Mouse (Mus musculus) CH12.LX (cell line): Measurements from ENCODE around the gene Trim56. TPM values are rescaled to one million over a fixed set of nuclear protein-coding genes. Genes with fewer than 3 reads are reported as not detected.

Experiments used
- DNase-seq: peaks from one replicate; pipeline ENCODE4 v3.0.0-alpha.2; 2013; ENCODE audit errors: extremely low read depth
- H3K27ac ChIP-seq: 2 replicates; pipeline ENCODE4 v1.5.1; 2012; ENCODE audit warnings: low read depth, mild to moderate bottlenecking, control low read depth, moderate library complexity; ENCODE audit not compliant: insufficient read depth
- H3K27me3 ChIP-seq: replicated peaks from 2 replicates; pipeline ENCODE3; 2012; ENCODE audit warnings: inconsistent platforms
- H3K36me3 ChIP-seq, 2 experiments: replicated peaks in 1 of 2; 2 replicates each; pipeline versions ENCODE3 to v1.6.1; 2012; ENCODE audit warnings: inconsistent platforms in 1 of 2, low read length in 1 of 2, mild to moderate bottlenecking in 1 of 2, mixed read lengths in 1 of 2, moderate library complexity in 1 of 2; ENCODE audit not compliant: control insufficient read depth in 1 of 2, insufficient read depth in 1 of 2
- H3K4me1 ChIP-seq, 2 experiments: 2 replicates each; pipeline ENCODE4 v1.6.1; 2012; ENCODE audit warnings: inconsistent platforms in 1 of 2, moderate library complexity in 1 of 2; ENCODE audit not compliant: insufficient read depth in 2 of 2, control insufficient read depth in 1 of 2
- H3K4me2 ChIP-seq: 2 replicates; pipeline ENCODE4 v1.6.1; 2012; ENCODE audit warnings: low read depth, mild to moderate bottlenecking, control low read depth; ENCODE audit not compliant: poor library complexity, insufficient read depth, severe bottlenecking
- H3K4me3 ChIP-seq, 3 experiments: fragments of 150-350 bp in 1 of 3; sonication (generic) in 1 of 3; replicated peaks in 1 of 3; 2 replicates each; pipeline versions ENCODE3 to v1.5.1; 2011 to 2012; ENCODE audit warnings: low read depth in 2 of 3, low read length in 2 of 3, mild to moderate bottlenecking in 2 of 3, moderate library complexity in 2 of 3, control low read depth in 1 of 3, improper control_type of control experiment in 1 of 3, inconsistent platforms in 1 of 3, mixed read lengths in 1 of 3; ENCODE audit not compliant: poor library complexity in 1 of 3
- H3K79me2 ChIP-seq: replicated peaks from 2 replicates; pipeline ENCODE4 v1.6.1; 2012; ENCODE audit warnings: mild to moderate bottlenecking, moderate library complexity; ENCODE audit not compliant: control insufficient read depth, poor library complexity, insufficient read depth, severe bottlenecking; ENCODE audit errors: extremely low read depth
- H3K9ac ChIP-seq: 2 replicates; pipeline ENCODE4 v1.6.1; 2012; ENCODE audit warnings: low read depth, mild to moderate bottlenecking, control low read depth, moderate library complexity; ENCODE audit not compliant: insufficient read depth
- H3K9me3 ChIP-seq: replicated peaks from 2 replicates; pipeline ENCODE3; 2012; ENCODE audit warnings: low read length, inconsistent platforms, mixed read lengths
- BHLHE40 ChIP-seq: IDR thresholded peaks from 2 replicates; pipeline ENCODE4 v1.6.1; 2011; ENCODE audit warnings: mild to moderate bottlenecking, low read depth, low read length, improper control_type of control experiment
- CHD2 ChIP-seq: IDR thresholded peaks from 2 replicates; pipeline ENCODE4 v1.6.1; 2011; ENCODE audit warnings: low read length, improper control_type of control experiment
- ELF1 ChIP-seq: IDR thresholded peaks from 2 replicates; pipeline ENCODE4 v1.6.1; 2014; ENCODE audit warnings: low read depth, mild to moderate bottlenecking, inconsistent platforms, low read length, improper control_type of control experiment
- EP300 ChIP-seq: IDR thresholded peaks from 2 replicates; pipeline ENCODE4 v1.6.1; 2011; ENCODE audit warnings: low read length, improper control_type of control experiment
- ETS1 ChIP-seq: conservative IDR thresholded peaks from 2 replicates; pipeline ENCODE4 v1.6.1; 2012; ENCODE audit warnings: low read depth, mild to moderate bottlenecking, inconsistent platforms, low read length, improper control_type of control experiment, moderate library complexity
- IRF4 ChIP-seq: IDR thresholded peaks from 2 replicates; pipeline ENCODE4 v1.6.1; 2014; ENCODE audit warnings: low read depth, mild to moderate bottlenecking, inconsistent platforms, low read length, improper control_type of control experiment
- KAT2A ChIP-seq: IDR thresholded peaks from 2 replicates; pipeline ENCODE4 v1.6.1; 2012; ENCODE audit warnings: low read length, improper control_type of control experiment, inconsistent platforms; ENCODE audit not compliant: insufficient replicate concordance
- MAX ChIP-seq: IDR thresholded peaks from 2 replicates; pipeline ENCODE4 v1.6.1; 2011; ENCODE audit warnings: low read length, improper control_type of control experiment
- MEF2A ChIP-seq: IDR thresholded peaks from 2 replicates; pipeline ENCODE4 v1.6.1; 2014; ENCODE audit warnings: low read depth, mild to moderate bottlenecking, inconsistent platforms, low read length, improper control_type of control experiment, borderline replicate concordance
- MYC ChIP-seq: IDR thresholded peaks from 2 replicates; pipeline ENCODE4 v1.6.1; 2011; ENCODE audit warnings: low read depth, mild to moderate bottlenecking, improper control_type of control experiment, low read length
- NELFE ChIP-seq: IDR thresholded peaks from 2 replicates; pipeline ENCODE4 v1.6.1; 2011; ENCODE audit warnings: low read depth, low read length, improper control_type of control experiment
- NRF1 ChIP-seq: IDR thresholded peaks from 2 replicates; pipeline ENCODE4 v1.6.1; 2014; ENCODE audit warnings: low read depth, mild to moderate bottlenecking, inconsistent platforms, low read length, improper control_type of control experiment, moderate library complexity
- POLR2A ChIP-seq: IDR thresholded peaks from 2 replicates; pipeline ENCODE4 v1.6.1; 2011; ENCODE audit warnings: low read depth, mild to moderate bottlenecking, improper control_type of control experiment, low read length
- POLR2AphosphoS2 ChIP-seq: IDR thresholded peaks from 2 replicates; pipeline ENCODE4 v1.6.1; 2011; ENCODE audit warnings: low read depth, low read length, improper control_type of control experiment
- RAD21 ChIP-seq: IDR thresholded peaks from 2 replicates; pipeline ENCODE4 v1.6.1; 2011; ENCODE audit warnings: low read depth, mild to moderate bottlenecking, low read length, improper control_type of control experiment, moderate library complexity
- SIN3A ChIP-seq: IDR thresholded peaks from 2 replicates; pipeline ENCODE4 v1.6.1; 2012; ENCODE audit warnings: low read length, improper control_type of control experiment, inconsistent platforms
- SMC3 ChIP-seq: IDR thresholded peaks from 2 replicates; pipeline ENCODE4 v1.6.1; 2011; ENCODE audit warnings: low read depth, low read length, improper control_type of control experiment
- TCF12 ChIP-seq: IDR thresholded peaks from 2 replicates; pipeline ENCODE4 v1.6.1; 2014; ENCODE audit warnings: low read depth, mild to moderate bottlenecking, inconsistent platforms, low read length, improper control_type of control experiment
- USF1 ChIP-seq: IDR thresholded peaks from 2 replicates; pipeline ENCODE4 v1.6.1; 2014; ENCODE audit warnings: low read depth, mild to moderate bottlenecking, inconsistent platforms, low read length, improper control_type of control experiment
- ZC3H11A ChIP-seq: IDR thresholded peaks from 2 replicates; pipeline ENCODE4 v1.6.1; 2012; ENCODE audit warnings: low read depth, mild to moderate bottlenecking, inconsistent platforms, low read length, improper control_type of control experiment
- ZKSCAN1 ChIP-seq: IDR thresholded peaks from 2 replicates; pipeline ENCODE4 v1.6.1; 2012; ENCODE audit warnings: low read depth, inconsistent platforms, low read length, improper control_type of control experiment, borderline replicate concordance
- ZMIZ1 ChIP-seq: IDR thresholded peaks from 2 replicates; pipeline ENCODE4 v1.6.1; 2012; ENCODE audit warnings: low read depth, mild to moderate bottlenecking, inconsistent platforms, low read length, improper control_type of control experiment
- ZNF384 ChIP-seq: IDR thresholded peaks from 2 replicates; pipeline ENCODE4 v1.6.1; 2012; ENCODE audit warnings: low read depth, low read length, improper control_type of control experiment, inconsistent platforms
- dilution Hi-C: fragments of 300-500 bp; cut with MboI; formaldehyde crosslinking; loops from 2 replicates; pipeline ENCODE4 v1.14.3; 2020; ENCODE audit warnings: low sequenced_read_pairs; ENCODE audit not compliant: extremely low pct_unique_long_range_greater_than_20kb, extremely low pct_ligation_motif_present
- in situ Hi-C: fragments of 300-500 bp; cut with MboI; formaldehyde crosslinking; loops from 3 replicates; pipeline ENCODE4 v1.14.3; 2019; ENCODE audit warnings: low sequenced_read_pairs, low pct_ligation_motif_present, low pct_unique_long_range_greater_than_20kb, mixed read lengths
- polyA plus RNA-seq: library from polyadenylated mRNA; unstranded; fragments of >175 nt; gene quantifications from 2 replicates; pipeline ENCODE4 v1.2.1, GENCODE M21; 2012; ENCODE audit warnings: low read depth; ENCODE audit not compliant: insufficient read length
- total RNA-seq, 2 experiments: library from RNA; depleted of rRNA; stranded (reverse); fragments of 300-350 nt in 1 of 2; fragments of >200 nt in 1 of 2; gene quantifications; 2 replicates each; pipeline ENCODE4 v1.2.3; 2012 to 2014

The Trim56 gene
- total and polyA plus RNA-seq, 3 experiments, result 7.6 to 12.9 (median 11.2) TPM

- H3K27me3 ChIP-seq, result peaks cover 24% of the 10 kb centered on the region
- TF ChIP-seq ELF1 (peak; percentile 38), BHLHE40 (0 out of 2 replicates have a peak, but pooled peaks have one; percentile 26), POLR2AphosphoS2 (no peak), SMC3 (no peak), SIN3A (peak; percentile 38; the same call in 1 of the 2 replicates), ZC3H11A (no peak), ETS1 (peak; percentile 33; the same call in 1 of the 2 replicates), TCF12 (0 out of 2 replicates have a peak, but pooled peaks have one; percentile 42), IRF4 (peak; percentile 80), ZNF384 (peak; percentile 15; the same call in 1 of the 2 replicates), MEF2A (0 out of 2 replicates have a peak, but pooled peaks have one; percentile 20), KAT2A (no peak), MAX (0 out of 2 replicates have a peak, but pooled peaks have one; percentile 29), ZKSCAN1 (no peak), CHD2 (peak; percentile 64), NELFE (no peak), EP300 (peak; percentile 72), NRF1 (no peak), ZMIZ1 (no peak)
- TF ChIP-seq, all 38 proteins: peak for 11
- Histone ChIP-seq H3K4me2 (no peak overlapping the region), H3K36me3 (no peaks in the 10 kb centered on the region), H3K79me2 (no peaks in the 10 kb centered on the region), H3K27ac (no peak overlapping the region; the same call in 1 of the 2 replicates), H3K4me1 (peaks cover 5 to 37% of the 10 kb centered on the region in 2 experiments; a peak in 3 of 4 replicates), H3K9ac (no peak overlapping the region), H3K4me3 (no peak overlapping the region), H3K9me3 (peaks cover 10% of the 10 kb centered on the region)
- DNase-seq, result peak; percentile 21
- dilution Hi-C loops (no loop called here), in situ Hi-C loops (no loop called here)
These were observed 5.3 kb upstream of the Trim56 start for GRCm38 (mm10) chr5:137121280-137121679.

- no peak for TF ChIP-seq RAD21
- no peak for TF ChIP-seq POLR2A
- TF ChIP-seq SIN3A, result no peak
- TF ChIP-seq SMC3, result no peak
- TF ChIP-seq NRF1, result no peak
- no peak for TF ChIP-seq USF1
- no peak for TF ChIP-seq MYC
- TF ChIP-seq BHLHE40, result no peak
- TF ChIP-seq, all 38 proteins: peak for 0
- Histone ChIP-seq H3K36me3 (peaks cover 13% of the 10 kb centered on the region in 2 experiments), H3K4me3 (no peak overlapping the region), H3K79me2 (peaks cover 7% of the 10 kb centered on the region), H3K27me3 (peaks cover 6% of the 10 kb centered on the region), H3K27ac (no peak overlapping the region), H3K9me3 (peaks cover 7% of the 10 kb centered on the region), H3K4me2 (no peak overlapping the region), H3K4me1 (peaks cover 10 to 47% of the 10 kb centered on the region in 2 experiments), H3K9ac (no peak overlapping the region)
- no peak for DNase-seq
- in situ Hi-C loops (loop anchor here (10.0 kb wide), 3 partner anchors 54 to 194 kb away; partner anchors contain the start of gene Vgf), dilution Hi-C loops (no loop called here)
These were observed 2.9 kb upstream of the Trim56 start for GRCm38 (mm10) chr5:137118878-137119277.
